Mouse (Mus musculus) liver, embryonic 14.5 days (tissue): ENCODE data around the gene Cpsf6. TPM values are rescaled to one million over a fixed set of nuclear protein-coding genes. Genes with fewer than 3 reads are reported as not detected.

ENCODE experiments used
- ATAC-seq: fragments of 200-750 bp; cut with Nextera tagmentation; 2 replicates; pipeline ENCODE4 v1.8.0; 2017; ENCODE audit warnings: moderate number of reproducible peaks, mild to moderate bottlenecking, moderate library complexity; ENCODE audit not compliant: insufficient read depth
- DNase-seq, 3 experiments: peaks; one replicate each; pipeline ENCODE4 v3.0.0-alpha.2; 2012 to 2013; ENCODE audit warnings: low read depth in 3 of 3, low spot score in 3 of 3
- H3K27ac ChIP-seq: fragments of 300-500 bp; sonication (generic); 2 replicates; pipeline ENCODE4 v1.5.1; 2014; ENCODE audit warnings: moderate library complexity, mild to moderate bottlenecking, control low read depth, inconsistent platforms
- H3K27me3 ChIP-seq: fragments of 300-500 bp; sonication (generic); 2 replicates; pipeline ENCODE4 v1.6.1; 2014; ENCODE audit warnings: mild to moderate bottlenecking, low read length, moderate library complexity; ENCODE audit not compliant: control insufficient read depth, insufficient read depth
- H3K36me3 ChIP-seq: fragments of 300-500 bp; sonication (generic); replicated peaks from 2 replicates; pipeline ENCODE4 v1.6.1; 2014; ENCODE audit warnings: low read depth; ENCODE audit not compliant: control insufficient read depth, insufficient read depth
- H3K4me1 ChIP-seq, 2 experiments: fragments of 200-500 bp in 1 of 2; fragments of 300-500 bp in 1 of 2; sonication (generic) in 1 of 2; replicated peaks; 2 replicates each; pipeline ENCODE4 v1.6.1; 2012 to 2014; ENCODE audit warnings: antibody characterized with exemption in 1 of 2, inconsistent platforms in 1 of 2, low read length in 1 of 2; ENCODE audit not compliant: control insufficient read depth in 2 of 2, insufficient read depth in 2 of 2
- H3K4me2 ChIP-seq: fragments of 300-500 bp; sonication (generic); 2 replicates; pipeline ENCODE4 v1.6.1; 2014; ENCODE audit warnings: low read depth, mild to moderate bottlenecking, control low read depth, moderate library complexity
- H3K4me3 ChIP-seq, 2 experiments: fragments of 200-500 bp in 1 of 2; fragments of 300-500 bp in 1 of 2; sonication (generic) in 1 of 2; 2 replicates each; pipeline ENCODE4 v1.5.1; 2012 to 2014; ENCODE audit warnings: low read depth in 2 of 2, low read length in 2 of 2, mild to moderate bottlenecking in 2 of 2, control low read depth in 1 of 2, inconsistent platforms in 1 of 2, moderate library complexity in 1 of 2; ENCODE audit not compliant: insufficient read depth in 1 of 2
- H3K9ac ChIP-seq: fragments of 300-500 bp; sonication (generic); replicated peaks from 2 replicates; pipeline ENCODE4 v1.6.1; 2014; ENCODE audit warnings: mild to moderate bottlenecking, control low read depth, moderate library complexity
- H3K9me3 ChIP-seq: fragments of 300-500 bp; sonication (generic); 2 replicates; pipeline ENCODE4 v1.6.1; 2016; ENCODE audit warnings: low read length, mixed read lengths; ENCODE audit not compliant: control insufficient read depth
- CTCF ChIP-seq: IDR thresholded peaks from 2 replicates; pipeline ENCODE4 v1.5.1; 2016; ENCODE audit warnings: antibody characterized with exemption, low read depth, control low read depth
- EP300 ChIP-seq: IDR thresholded peaks from 2 replicates; pipeline ENCODE4 v1.6.1; 2016; ENCODE audit warnings: antibody characterized with exemption, low read depth
- WGBS: fragments of 180-500 bp; shearing (Covaris S2); extraction: QIAGEN DNeasy Blood & Tissue Kit; methylation state at CpG from one replicate; pipeline ENCODE4 v1.1.7; 2014; ENCODE audit not compliant: insufficient replicate concordance; 5-methylcytosine and 5-hydroxymethylcytosine counted together
- polyA plus RNA-seq, 2 experiments: library from polyadenylated mRNA; depleted of rRNA in 1 of 2; stranded (reverse) in 1 of 2; unstranded in 1 of 2; fragments of >200 nt; fragmentation: Nextera tagmentation in 1 of 2; extraction: Ambion mirVana in 1 of 2; gene quantifications; 2 replicates each; pipeline versions ENCODE4 v1.2.1 to v1.2.3; 2012 to 2014

Cpsf6 gene
- polyA plus RNA-seq, 2 experiments: 27.5 to 51.7 TPM

DNA sequence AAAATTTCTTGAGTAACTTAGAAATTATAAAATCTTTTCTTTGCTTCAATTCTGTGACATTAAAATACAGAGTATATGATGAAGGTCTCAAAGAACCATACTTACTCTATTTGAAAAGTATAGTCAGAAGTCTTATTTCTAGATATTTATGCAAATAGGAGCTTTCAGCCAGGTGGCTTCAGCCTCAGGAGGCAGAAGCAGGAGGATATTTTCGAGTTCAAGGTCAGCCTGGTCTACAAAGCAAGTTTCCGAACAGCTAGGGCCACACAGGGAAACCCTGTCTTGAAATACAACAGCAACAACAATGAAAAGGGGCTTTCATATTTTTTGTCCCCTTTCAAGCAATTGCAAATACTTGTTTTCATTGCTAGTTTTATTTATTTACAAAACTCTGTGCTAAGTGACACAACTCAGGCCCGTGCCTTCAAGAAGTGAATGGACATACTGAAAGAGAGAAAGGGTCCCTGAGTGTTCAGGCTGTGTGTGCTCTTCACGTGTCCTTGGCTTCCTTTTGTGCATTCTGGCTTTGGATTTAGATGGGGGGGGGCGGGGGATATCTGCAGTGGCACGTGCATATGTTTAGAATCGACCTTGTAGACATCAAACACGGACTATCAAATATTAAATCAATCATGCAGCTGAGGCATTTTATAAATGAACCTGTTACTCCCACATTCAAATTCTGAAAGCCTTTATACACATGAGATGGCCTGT is 39.9 kb upstream of the Cpsf6 start:
- Histone ChIP-seq H3K4me2 (no peak overlapping the region), H3K9me3 (no peaks in the 10 kb centered on the region), H3K4me3 (no peak overlapping the region), H3K4me1 (peaks cover 0 to 17% of the 10 kb centered on the region in 2 experiments; a peak in 2 of 4 replicates), H3K27ac (no peak overlapping the region), H3K9ac (no peak overlapping the region), H3K27me3 (no peaks in the 10 kb centered on the region), H3K36me3 (no peaks in the 10 kb centered on the region)
- 69% methylated on average over 8 of the region's 8 CpGs for WGBS
- ATAC-seq: no peak
- DNase-seq: no peak
- TF ChIP-seq EP300 (no peak), CTCF (no peak)

DNA sequence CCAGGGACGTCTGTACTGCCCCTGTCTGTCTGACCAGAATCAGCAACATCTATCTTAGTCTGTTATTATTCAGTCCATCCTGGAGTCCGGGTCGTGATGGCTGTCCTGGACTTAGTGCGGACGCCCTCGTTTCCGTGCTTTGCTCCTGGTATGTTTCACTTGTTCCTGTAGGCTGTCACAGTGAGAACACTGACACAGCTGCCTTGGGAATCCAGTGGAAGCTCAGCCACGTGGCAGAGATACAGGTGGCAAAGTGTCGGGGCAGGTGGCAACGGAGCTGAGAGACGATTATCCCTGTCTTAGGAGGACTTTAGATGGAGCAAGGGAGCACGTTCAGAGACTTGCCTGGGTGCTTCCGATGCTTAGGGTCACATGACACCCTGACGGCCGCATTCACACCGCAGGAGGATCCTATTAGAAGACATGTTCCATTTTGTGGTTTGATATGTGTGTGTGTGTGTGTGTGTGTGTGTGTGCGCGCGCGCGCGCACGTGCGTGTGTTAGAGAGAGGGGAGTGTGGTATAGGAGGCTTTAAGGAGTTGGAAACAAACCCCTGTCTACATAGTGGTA is 38.9 kb upstream of the Cpsf6 start:
- WGBS: 27% methylated on average over 24 of the region's 24 CpGs

DNA sequence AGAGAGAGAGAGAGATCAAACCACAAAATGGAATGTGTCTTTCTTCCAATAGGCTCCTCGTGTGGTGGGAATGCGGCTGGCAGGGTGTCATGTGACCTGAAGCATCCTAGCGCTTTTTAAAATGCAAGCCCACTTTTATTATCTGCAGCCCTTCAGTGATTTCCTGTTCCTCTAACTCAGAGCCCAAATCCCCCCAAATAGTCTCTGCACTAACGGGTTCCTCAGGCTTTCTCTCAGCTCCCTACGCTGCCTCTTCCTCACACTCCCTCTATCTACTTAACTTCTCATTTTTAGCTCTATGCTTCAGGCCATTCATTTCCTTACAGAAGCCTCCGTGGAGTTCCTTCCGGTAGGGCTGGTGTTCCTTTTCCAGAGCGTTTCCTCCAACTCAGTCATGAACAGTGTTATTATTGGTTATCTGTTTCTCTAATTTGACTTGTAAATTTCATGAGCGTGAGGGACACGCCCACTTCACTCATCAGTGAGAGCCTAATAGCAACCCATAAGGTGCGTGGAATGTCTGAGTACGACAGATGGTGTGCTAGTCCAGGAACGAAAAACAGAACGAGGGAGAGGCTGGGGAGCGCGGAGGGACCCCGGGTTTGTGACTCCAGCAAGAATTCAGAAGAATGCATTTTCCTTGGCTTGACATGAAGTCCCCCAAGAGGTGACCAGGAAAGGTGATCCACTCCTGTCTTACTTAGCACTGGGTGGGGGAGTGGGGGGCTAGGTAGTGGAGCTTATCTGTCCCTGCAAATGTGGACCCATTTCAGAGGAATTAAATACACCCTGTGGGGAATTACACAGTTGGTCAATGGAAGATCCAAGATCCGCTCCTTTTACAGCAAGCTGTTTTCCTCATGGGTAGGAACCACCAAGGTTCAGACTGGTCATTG is 38.2 kb upstream of the Cpsf6 start:
- Histone ChIP-seq H3K36me3 (no peaks in the 10 kb centered on the region), H3K27me3 (no peaks in the 10 kb centered on the region), H3K4me2 (peak overlapping the region; percentile 69), H3K4me3 (peak overlapping the region; percentile 50 to 64), H3K9ac (no peak overlapping the region; the same call in 1 of the 2 replicates), H3K9me3 (no peaks in the 10 kb centered on the region), H3K27ac (no peak overlapping the region), H3K4me1 (peaks cover 0 to 17% of the 10 kb centered on the region in 2 experiments; a peak in 2 of 4 replicates)
- no peak for TF ChIP-seq EP300
- no peak for TF ChIP-seq CTCF
- ATAC-seq (peak; percentile 77), DNase-seq (peak; percentile 58 to 68 (median 61))
- WGBS: 6% methylated on average over 18 of the region's 18 CpGs

More for the DNA sequence above, 38.9 kb upstream of the Cpsf6 start:
- Histone ChIP-seq H3K4me1 (peaks cover 0 to 17% of the 10 kb centered on the region in 2 experiments; a peak in 2 of 4 replicates), H3K4me3 (peak overlapping the region; percentile 50 to 64), H3K27me3 (no peaks in the 10 kb centered on the region), H3K27ac (no peak overlapping the region), H3K9me3 (no peaks in the 10 kb centered on the region), H3K4me2 (peak overlapping the region; percentile 69), H3K9ac (peak overlapping the region; percentile 40; the same call in 1 of the 2 replicates), H3K36me3 (no peaks in the 10 kb centered on the region)
- ATAC-seq (peak; percentile 50), DNase-seq (no peak)
- TF ChIP-seq CTCF: no peak
- no peak for TF ChIP-seq EP300

DNA sequence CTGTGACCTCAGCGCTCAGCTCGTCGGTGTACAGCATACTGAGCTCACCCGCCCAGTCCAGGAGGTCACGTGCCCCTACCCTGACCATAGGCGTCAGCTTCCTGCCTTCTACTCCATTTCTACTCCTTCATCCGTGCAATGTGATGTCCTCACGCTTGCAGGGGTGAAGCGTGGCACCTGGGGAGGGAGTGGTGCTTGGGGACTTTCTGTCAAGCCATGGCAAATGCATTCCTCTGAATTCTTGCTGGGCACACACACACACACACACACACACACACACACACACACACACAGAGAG is 37.6 kb upstream of the Cpsf6 start:
- no peak for TF ChIP-seq CTCF
- TF ChIP-seq EP300: no peak
- peak overlapping the region; percentile 69 for H3K4me2 ChIP-seq
- peak; percentile 66 for ATAC-seq
- no peak for DNase-seq
- H3K4me3 ChIP-seq: peak overlapping the region; percentile 50 to 64
- no peaks in the 10 kb centered on the region for H3K36me3 ChIP-seq
- peaks cover 0 to 18% of the 10 kb centered on the region in 2 experiments; a peak in 2 of 4 replicates for H3K4me1 ChIP-seq
- no peaks in the 10 kb centered on the region for H3K27me3 ChIP-seq
- WGBS: 5% methylated on average over 9 of the region's 9 CpGs
- H3K9me3 ChIP-seq: no peaks in the 10 kb centered on the region
- H3K9ac ChIP-seq: no peak overlapping the region
- no peak overlapping the region for H3K27ac ChIP-seq
